Mouse (Mus musculus) lung, postnatal 25 days (tissue): ENCODE data around the gene Pip5k1a.
"Not testable (repeated sequence)": the region's sequence is repeated elsewhere in the genome, so short reads cannot be mapped to it uniquely, and the experiment has no call there.

Source experiments
- DNase-seq: peaks from one replicate; pipeline ENCODE4 v3.0.0; 2022; ENCODE audit warnings: low spot score

Gene Pip5k1a

DNA sequence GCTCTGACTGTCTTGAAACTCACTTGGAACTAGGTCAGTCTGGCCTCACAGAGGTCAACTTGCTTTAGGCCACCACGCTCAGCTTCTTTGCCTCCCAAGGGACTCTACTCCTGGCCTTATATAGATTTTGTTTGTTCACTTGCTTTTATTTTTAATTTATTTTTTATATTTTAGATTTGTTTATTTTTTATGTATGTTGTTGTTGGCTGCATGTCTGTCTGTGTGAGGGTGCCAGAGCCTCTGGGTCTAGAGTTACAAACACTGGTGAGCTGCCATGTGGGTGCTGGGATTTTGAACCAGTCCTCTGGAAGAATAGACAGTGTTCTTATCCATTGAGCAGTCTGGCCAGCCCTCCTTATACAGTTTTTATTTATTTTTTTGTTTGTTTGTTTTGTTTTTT is 6.0 kb upstream of the Pip5k1a start:
- no peak for DNase-seq

DNA sequence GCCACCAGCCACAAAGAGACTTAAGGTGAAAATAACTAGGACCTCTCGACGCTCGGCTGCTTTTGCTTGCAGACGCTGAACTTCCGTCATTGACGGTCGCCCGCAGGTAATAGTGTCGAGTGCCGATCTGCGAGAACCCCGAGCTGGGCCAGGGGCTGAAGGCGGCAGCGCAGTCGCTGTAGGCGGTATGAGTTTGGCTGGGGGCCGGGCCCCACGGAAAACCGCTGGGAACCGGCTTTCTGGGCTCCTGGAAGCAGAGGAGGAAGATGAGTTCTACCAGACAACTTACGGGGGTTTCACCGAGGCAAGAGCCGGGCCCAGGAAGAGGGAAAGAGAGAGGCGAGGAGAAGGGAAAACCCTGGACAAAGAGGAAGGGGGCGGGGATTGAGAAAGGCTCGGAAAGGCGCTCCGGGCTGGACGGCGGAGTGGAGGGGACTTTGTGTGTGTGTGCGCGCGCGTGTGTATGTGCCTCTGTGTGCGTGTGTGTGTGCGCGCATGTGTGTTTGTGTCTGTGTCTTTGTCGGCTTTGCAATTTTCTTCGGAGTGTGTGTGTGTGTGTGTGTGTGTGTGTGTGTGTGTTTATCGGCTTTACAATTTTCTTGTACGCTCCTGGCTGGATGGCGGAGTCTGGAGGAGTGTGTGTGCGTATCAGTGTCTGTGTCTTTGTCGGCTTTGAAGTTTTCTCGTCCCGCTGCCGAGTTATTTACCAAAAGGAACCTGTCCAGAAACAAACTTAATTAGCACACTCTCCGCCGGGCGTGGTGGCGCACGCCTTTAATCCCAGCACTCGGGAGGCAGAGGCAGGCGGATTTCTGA is 4.4 kb upstream of the Pip5k1a start, which contains the start of gene Vps72:
Vps72 (plus strand) TSS at position 112 of the 816 bp plus-strand sequence.
- DNase-seq = peak; percentile 93

DNA sequence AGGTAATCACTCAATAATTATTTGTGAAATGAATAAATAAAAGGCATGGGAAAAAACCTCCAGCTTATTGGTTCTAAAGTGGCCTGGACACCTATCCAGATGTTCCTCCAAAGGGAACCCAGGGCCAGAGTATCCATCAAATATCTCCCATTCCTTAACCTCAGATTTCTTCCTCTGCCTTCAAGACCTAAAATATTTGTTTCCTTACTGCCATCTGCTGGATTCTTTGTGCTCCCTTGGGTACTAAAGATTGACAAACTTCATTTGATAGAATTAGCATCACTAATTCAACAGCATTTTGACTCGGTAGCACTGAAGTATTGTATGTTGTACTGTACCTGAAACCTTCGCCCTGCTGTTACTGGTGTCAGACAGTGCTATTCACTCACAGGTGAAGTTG is 1.2 kb upstream of the Pip5k1a start:
- no peak for DNase-seq

DNA sequence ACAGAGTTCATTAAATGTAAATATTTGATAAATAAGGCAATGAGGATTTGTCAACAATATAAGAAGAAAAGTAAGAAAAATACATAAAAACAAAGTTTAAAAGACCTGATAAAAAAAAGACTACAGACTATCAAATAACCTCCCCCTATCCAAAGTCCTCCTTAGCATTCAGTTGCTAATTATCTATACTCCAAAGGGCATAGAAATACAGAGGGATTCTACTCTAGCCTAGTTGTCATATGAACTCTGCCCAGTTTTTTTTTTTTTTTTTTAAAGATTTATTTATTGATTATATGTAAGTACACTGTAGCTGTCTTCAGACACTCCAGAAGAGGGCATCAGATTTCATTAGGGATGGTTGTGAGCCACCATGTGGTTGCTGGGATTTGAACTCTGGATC is 578 bp upstream of the Pip5k1a start:
- not testable (repeated sequence) for DNase-seq

DNA sequence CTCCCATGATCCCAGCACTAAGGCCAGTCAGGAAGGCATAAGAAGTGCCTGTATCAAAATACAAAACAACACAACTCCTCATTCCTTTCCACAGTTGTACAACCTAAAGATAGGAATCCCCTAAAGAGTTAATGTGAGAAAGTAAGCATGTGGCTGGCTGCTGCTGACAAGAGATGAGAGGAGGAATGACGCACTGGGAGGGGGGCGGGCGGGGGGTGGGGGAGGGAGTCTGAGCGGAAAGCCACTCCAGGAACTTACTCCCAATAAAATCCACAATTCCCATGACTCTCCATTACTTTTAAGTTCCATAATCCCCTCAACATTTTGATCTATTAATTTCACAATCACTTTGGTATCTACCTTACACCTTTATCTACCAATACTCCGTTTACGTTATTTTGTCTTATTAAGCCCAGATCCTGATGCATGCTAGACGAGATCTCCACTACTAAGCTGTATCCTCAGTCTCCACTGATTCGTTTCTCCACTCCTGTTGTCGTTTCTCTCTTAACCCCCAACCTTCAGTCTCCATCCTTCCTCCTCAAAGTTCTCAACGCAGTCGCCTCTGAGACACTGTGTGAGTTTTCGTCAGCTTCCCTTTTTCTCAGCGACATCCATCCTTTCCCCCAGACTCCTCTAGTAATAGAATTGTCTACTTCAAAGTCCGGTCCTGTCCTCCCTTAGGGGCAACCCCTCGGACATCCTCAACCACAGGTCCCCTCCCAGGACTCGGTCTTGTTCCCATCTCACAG is 968 bp downstream of the Pip5k1a start:
- no peak for DNase-seq

DNA sequence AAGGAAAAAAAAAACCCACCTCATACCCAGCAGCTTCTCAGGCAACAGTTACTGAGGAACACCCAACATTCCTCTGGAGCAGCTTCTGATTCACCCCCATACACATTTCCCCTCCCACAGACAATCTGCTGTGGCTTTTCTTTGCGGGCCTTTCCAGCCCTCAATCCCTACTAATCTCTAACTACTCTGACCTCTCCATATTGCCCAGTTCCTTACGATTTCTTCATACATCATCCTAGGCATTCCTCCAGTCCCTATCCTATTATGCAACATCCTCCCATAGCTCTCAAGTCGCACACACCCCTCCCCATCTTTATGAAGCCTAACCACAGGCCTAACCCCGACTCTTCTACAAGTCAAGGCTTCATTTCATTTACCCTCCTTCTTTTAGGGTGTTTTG is 1.6 kb downstream of the Pip5k1a start:
- DNase-seq = no peak

DNA sequence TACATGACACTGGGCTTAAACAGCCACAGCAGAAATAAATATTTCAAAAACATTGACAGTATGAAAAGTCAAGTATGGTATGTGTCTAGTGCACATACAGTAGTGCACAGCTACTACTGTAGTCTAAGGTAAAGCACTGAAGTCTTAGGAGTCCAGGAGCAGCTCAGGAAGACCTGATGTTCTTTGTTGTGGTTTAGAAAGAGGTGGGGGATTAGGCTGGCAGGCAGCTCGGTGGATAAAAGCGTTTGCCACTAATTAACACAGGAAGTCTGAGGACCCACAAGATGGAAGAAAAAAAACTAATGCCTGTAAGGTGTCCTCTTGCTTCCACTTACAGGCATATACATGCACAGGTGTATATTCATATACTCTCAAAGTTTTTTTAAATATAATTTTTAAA is 5.9 kb downstream of the Pip5k1a start:
- no peak for DNase-seq

DNA sequence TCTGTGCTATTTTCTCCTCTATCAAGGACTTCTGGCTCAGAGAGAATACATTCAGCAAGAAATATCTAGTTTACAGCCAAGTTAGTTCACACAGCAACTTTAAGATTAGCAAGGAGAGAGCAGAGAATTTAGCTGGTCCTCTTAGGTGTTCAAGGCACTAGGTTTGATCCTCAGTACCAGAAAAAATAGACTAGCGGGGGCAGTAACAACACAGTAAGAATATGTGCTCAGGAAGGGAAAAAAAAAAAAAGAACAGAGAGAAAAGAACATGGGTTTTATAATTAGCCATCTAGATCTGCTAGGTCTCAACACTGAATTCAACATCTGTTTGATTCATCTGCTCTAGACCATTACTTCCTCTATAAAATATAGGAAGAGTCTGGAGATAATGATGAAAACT is 18.7 kb downstream of the Pip5k1a start:
- no peak for DNase-seq

DNA sequence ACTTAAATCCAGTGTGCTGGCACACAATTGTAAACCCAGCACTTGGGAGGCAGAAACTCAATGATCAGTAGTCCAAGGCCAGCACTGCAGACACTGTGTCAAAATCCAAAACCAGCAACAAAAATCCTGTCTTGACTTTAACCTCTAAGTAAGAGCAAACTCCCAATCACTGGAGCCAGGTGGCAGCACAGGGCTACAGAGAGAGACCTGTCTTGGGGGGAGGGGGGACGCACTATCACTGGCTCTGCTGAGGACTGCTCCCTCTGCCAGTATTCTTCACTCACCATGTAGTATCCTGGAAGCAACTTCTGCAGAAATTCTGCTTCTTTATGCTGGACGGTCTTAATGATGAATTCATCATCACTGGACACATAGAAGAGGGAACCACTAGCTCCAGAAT is 35.1 kb downstream of the Pip5k1a start:
- DNase-seq = no peak

DNA sequence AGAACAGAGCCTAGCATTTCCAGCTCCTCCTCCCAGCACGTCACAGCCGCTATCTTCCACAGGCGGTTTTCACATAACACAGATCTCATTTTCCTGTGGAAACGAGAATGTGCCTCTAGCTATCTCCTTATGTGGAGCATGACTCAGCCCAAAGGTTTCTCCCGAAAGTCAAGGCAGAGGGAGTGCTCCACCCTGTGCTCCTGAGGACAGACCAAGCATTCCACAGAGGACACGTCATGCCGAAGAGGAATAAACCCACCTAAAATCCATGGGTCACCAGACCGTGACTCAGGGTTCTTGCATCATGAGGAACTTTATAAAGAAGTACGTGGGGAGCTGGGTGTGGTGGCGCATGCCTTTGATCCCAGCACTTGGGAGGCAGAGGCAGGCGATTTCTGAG is 40.2 kb downstream of the Pip5k1a start:
- DNase-seq = peak; percentile 2

DNA sequence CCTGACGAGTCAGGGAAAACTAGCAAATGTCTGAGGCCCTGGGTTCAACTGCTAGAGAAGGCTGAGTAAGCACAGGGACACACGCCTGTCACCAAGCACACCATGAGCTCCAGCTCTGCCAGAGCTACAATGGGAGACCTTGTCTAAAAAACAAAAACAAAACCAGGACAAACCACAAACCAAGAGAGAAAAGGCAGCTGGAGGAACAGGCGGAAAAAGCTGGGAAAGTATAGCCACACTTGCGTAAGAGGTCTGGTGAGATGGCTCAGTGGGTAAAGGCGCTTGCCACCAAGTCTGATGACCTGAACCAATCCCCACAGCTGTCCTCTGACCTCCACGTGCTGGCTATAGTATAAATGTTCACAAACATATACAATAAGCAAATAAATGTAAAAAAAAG is 40.6 kb downstream of the Pip5k1a start:
- DNase-seq = no peak

DNA sequence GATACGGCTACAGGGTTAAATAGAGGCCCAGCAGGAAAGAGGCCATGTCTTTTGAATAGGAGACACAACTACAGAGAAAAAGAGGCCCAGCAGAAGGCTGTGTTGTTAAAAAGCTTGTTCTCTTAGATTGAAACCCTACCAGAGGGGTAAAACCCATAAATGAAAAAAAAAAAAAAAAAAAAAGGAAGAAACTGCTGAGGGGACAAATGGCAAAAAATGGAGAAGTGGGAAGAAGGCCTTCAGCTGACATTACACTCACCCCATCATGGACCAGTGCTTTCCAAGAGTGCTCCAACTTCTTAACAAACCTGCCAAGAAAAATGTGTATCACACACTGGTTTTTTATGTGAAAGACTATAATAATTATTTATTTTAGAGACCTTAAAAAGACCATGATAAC is 41.2 kb downstream of the Pip5k1a start:
- no peak for DNase-seq

DNA sequence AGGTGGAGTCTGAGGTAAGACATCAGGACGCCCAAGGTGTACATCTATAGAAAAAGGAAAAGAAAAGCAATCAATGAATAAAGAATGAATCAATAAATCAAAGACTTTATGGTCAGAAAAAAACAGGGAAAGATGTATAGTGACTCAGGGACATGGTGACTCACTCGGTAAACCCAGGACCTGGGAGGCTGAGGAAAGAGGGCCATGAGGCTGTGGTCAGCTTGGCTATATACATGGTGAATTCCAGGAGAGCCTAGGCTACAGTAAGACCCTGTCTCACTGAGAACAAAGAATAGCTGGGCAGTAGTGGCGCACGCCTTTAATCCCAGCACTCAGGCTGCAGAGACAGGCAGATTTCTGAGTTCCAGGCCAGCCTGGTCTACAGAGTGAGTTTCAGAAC is 43.0 kb downstream of the Pip5k1a start:
- no peak for DNase-seq

DNA sequence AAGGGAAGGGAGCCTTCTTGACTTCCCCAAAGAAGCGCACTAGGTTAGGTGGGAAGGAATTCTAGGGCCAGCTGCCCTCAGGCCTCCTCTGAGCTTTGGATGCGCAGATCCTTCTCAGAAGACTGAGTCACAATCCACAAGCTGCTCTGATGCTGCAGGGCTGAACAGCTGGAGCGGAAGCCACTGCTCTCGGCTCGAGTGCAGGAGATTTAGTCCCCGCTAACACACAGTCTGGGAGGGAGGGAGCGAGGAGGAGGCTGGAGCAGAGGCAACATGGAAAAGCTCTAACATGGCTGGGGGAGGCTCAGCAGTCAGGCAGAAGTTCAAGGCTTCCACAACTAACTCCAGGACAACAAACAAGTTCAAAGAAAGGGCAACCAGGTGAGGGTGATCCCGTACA is 48.7 kb downstream of the Pip5k1a start:
- no peak for DNase-seq

DNA sequence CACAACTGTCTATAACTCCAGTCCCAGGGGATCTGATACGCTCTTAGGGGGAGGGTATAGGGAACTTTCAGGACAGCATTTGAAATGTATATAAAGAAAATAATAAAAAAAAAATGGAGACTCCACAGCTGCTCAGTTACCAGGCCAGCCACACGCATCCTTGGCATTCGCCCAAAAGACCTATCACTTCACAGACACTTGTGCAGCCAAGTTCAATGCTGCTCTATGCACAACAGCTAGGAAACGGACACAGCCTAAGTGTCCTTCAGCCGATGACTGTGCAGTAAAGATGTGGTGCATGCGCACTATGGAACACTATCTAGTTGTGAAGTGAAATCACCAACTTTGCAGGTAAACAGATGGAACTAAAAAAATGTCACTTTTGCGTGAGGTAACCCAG is 50.5 kb downstream of the Pip5k1a start:
- no peak for DNase-seq

DNA sequence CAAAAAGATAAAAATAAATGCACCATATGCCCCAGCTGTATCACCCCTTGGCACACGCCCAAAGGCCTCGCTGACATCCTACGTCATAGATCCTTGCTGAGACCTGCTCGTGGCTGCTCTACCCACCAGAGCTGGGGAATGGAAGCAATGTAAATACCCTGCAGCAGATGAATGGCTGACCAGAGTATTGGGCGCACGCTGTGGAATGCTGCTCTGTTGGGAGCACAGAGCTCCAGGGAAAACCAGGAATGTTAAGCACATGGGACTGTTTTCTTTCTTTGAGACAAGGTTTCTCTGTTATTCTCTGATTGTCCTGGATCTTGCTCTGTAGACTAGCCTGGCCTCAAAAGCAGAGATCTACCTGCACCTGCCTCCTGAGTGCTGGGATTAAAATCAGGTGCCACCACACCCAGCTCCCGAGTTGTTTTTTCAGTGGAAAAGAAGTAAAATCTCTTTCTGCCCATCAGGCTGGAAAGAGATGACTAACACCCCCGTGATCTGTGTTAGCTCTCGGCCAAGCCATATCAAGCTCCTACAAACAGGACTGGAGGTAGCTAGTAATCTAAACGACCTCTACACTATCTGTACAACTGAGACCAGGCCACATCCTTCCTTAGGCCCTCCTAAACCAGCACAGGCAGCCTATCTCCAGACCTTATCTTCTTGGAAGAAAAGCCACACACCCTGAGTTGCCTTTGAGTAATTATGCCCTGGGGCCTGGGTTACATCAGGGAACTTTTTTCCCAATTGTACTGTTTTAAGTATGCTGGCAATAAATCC is 52.1 kb downstream of the Pip5k1a start:
- no peak for DNase-seq

DNA sequence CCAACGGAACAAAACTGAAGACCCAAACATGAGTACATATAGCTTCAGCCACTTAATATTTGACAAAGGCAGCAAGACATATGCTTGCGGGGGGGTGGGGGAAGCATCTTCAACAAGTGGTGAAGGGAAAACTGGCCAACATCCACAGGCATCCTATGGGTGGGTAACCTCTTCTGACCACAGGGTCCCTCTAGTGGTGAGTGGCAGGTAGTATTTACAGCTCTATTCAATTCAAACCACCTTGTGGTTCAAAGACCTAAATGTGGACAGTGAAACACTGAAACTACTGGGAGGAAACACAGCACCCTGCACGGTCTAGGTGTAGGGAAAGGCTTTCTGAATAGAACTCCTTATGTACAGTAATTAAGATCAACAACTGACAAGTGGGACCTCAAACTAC is 53.0 kb downstream of the Pip5k1a start:
- DNase-seq = peak; percentile 51

DNA sequence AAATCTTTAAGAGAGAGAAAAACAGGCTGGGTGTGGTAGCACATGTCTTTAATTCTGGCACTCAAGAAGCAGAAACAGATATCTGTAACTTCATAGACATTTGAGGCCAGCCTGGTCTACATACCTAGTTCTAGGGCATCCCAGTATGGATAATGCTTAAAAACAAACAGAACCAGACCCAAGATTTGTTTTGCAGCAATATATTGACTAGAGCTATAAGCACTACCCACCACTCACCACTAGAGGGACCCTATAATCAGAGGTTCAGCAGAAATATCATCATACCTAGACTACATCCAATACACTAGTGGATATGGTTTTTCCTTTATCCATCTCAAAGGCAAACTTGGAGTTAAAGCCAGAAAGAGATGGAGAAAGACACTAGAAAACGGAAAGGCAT is 53.8 kb downstream of the Pip5k1a start:
- DNase-seq = peak; percentile 63

DNA sequence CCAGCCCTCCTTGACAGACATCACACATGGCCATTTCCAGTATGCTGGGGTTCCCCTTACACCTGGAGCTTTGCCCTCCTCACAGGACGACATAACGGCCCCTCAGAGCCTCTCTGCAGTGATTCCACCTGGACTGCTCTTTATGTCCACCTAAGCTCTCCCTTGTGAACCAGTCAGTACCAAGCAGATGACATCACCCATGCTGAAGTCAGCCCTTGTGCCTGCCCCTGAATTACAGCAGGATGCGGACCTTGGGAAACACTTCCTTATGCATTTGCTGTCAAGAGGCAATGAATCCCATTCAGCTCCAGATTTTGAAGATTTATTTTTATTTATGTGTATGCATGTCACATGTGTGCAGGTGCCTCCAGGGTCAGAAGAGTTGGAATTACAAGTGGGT is 58.8 kb downstream of the Pip5k1a start:
- no peak for DNase-seq

DNA sequence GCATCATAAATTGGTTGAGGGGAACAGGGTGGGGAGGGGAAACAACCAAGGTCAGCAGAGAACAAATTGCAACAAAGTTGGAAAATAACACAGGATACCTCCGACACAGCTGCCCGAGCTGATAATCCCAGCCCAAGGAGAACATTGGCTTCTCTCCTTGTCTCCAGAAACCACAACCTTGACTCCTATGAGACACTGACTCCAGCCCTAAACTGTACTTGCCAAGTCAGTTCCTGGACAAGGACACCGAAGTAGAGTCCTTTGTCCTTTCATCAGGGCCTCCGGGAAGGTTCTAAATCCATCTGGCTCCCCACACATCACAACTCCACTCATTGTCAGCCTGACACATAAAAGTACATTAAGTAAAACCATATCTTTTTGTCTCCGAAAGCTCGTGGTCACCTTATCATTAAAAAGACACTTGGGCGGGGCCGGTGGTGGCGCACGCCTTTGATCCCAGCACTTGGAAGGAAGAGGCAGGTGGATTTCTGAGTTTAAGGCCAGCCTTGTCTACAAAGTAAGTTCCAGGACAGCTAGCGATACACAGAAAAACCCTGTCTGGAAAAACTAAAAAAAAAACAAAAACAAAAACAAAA is 60.2 kb downstream of the Pip5k1a start:
- no peak for DNase-seq

DNA sequence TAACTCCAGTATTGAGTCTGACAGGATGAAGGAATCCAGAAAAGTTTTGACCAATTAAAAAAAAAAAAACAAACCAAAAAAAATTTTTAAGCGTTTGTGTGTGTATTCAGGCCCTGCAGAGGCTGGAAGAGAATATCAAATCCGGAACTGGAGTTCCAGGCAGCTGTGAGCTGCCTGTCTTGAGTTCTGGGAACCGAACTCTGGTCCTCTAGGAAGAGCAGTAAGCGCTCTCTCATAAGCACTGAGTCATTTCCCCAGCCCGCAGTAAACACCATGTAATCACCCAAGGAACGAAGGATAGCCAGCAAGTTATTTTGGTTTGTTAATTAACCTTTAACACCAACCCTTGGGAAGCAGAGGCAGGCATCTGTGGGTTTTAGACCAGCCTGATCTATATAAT is 63.5 kb downstream of the Pip5k1a start:
- no peak for DNase-seq

DNA sequence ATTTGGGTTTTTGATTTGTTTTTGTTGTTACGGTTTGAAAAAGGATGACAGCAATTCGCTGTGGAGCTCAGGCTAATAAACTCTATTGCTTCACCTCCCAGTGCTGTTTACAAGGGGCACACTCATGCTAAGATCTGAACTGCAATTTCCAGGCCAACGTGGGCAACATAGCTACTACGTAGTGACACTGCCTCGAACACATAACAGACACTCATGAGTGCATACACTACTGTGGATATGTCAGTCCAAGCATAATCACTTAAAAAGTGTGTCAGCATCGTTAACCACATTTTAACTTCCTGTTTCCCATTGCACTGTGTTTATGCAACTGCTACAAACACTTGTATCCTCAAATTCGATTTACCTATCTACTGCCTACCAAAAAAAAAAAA is 63.9 kb downstream of the Pip5k1a start:
- no peak for DNase-seq
